ENCODE assay signal across 21 mouse cellular contexts in genomic region chr4:87939474-87940154, GRCm38 (mm10).
A peak's percentile ranks its signal among the peaks of the same experiment; 100 is the strongest.
DNase-seq lines count a peak whose midpoint lies in the region; ATAC-seq lines count a peak whose summit lies in the region.
"Had no signal": no experiment of that assay in that cellular context is flagged by ENCODE, and none has a peak within 500 bp of the region (broad histone marks: within the 10 kb centered on the region; RNA-seq: fewer than 3 reads in every experiment).

No protein-coding gene starts in this region.

- no peaks in the 10 kb centered on the region for H3K36me3 ChIP-seq in kidney, embryonic 14.5 days (ENCODE audit: control insufficient read depth, insufficient read depth, low read length)
- H3K36me3 ChIP-seq in kidney, embryonic 16.5 days (ENCODE audit: insufficient read depth, low read length): no peaks in the 10 kb centered on the region
- H3K36me3 ChIP-seq: embryonic facial prominence, embryonic 13.5 days; embryonic facial prominence, embryonic 15.5 days; forebrain, embryonic 10.5 days; forebrain, embryonic 12.5 days had no signal

- no peak overlapping the region for H3K4me3 ChIP-seq in kidney, embryonic 14.5 days (ENCODE audit: low read length)
- H3K4me3 ChIP-seq in kidney, embryonic 16.5 days (ENCODE audit: low read length): no peak overlapping the region
- H3K4me3 ChIP-seq: embryonic facial prominence, embryonic 13.5 days; embryonic facial prominence, embryonic 15.5 days; erythroblast, embryonic 14.5 days; forebrain, embryonic 10.5 days; forebrain, embryonic 12.5 days had no signal

- no peak overlapping the region for H3K4me2 ChIP-seq in kidney, embryonic 14.5 days (replicated peaks; ENCODE audit: low read depth, low read length)
- no peak overlapping the region for H3K4me2 ChIP-seq in kidney, embryonic 16.5 days (replicated peaks; ENCODE audit: low read depth, low read length)
- H3K4me2 ChIP-seq: embryonic facial prominence, embryonic 13.5 days; embryonic facial prominence, embryonic 15.5 days; forebrain, embryonic 12.5 days had no signal

- H3K4me1 ChIP-seq in kidney, embryonic 14.5 days (ENCODE audit: control insufficient read depth, insufficient read depth, low read length): peaks cover 3% of the 10 kb centered on the region; the same call in 1 of the 2 replicates
- H3K4me1 ChIP-seq in kidney, embryonic 16.5 days (ENCODE audit: insufficient read depth, low read length): 0 out of 2 replicates have a peak, but pooled peaks cover 5% of the 10 kb centered on the region

- H3K9ac ChIP-seq in kidney, embryonic 14.5 days (ENCODE audit: low read depth, low read length): no peak overlapping the region
- no peak overlapping the region for H3K9ac ChIP-seq in kidney, embryonic 16.5 days (replicated peaks; ENCODE audit: low read length)
- H3K9ac ChIP-seq: embryonic facial prominence, embryonic 13.5 days; embryonic facial prominence, embryonic 15.5 days; forebrain, embryonic 12.5 days had no signal

- no peak for DNase-seq in kidney, adult 9 months
- DNase-seq in kidney, postnatal 14 days: no peak
- DNase-seq: adrenal gland, adult 2 months; adrenal gland, postnatal 10 days; adrenal gland, postnatal 25 days; cerebellum, adult 11 months; cerebellum, adult 18-20 months; cerebellum, adult 8-10 months; cerebellum, adult 9-11 months; cerebellum, postnatal 14 days; cerebellum, postnatal 36 days; embryo, embryonic 11 days had no signal

- no peak overlapping the region for H3K27ac ChIP-seq in kidney, embryonic 14.5 days (ENCODE audit: low read depth, low read length)
- no peak overlapping the region for H3K27ac ChIP-seq in kidney, embryonic 16.5 days (ENCODE audit: low read length)
- H3K27ac ChIP-seq: embryonic facial prominence, embryonic 13.5 days; embryonic facial prominence, embryonic 15.5 days; forebrain, embryonic 10.5 days; forebrain, embryonic 12.5 days had no signal

- ATAC-seq in kidney, embryonic 14.5 days (ENCODE audit: low FRiP score, low TSS enrichment): peak; percentile 90
- peak; percentile 70; the same call in 1 of the 2 replicates for ATAC-seq in kidney, embryonic 16.5 days (ENCODE audit: low FRiP score, low TSS enrichment)
- ATAC-seq: forebrain, embryonic 14.5 days; forebrain, embryonic 16.5 days had no signal

- no peaks in the 10 kb centered on the region for H3K27me3 ChIP-seq in kidney, embryonic 14.5 days (ENCODE audit: control insufficient read depth, insufficient read depth, low read length)
- no peaks in the 10 kb centered on the region for H3K27me3 ChIP-seq in kidney, embryonic 16.5 days (ENCODE audit: insufficient read depth, low read length)
- H3K27me3 ChIP-seq: embryonic facial prominence, embryonic 13.5 days; embryonic facial prominence, embryonic 15.5 days; forebrain, embryonic 12.5 days had no signal

- WGBS in kidney, embryonic 14.5 days: 71% methylated on average over 7 of the region's 7 CpGs
- 56% methylated on average over 7 of the region's 7 CpGs for WGBS in kidney, embryonic 16.5 days

- H3K9me3 ChIP-seq in kidney, embryonic 14.5 days (ENCODE audit: control insufficient read depth, low read length): no peaks in the 10 kb centered on the region
- no peaks in the 10 kb centered on the region for H3K9me3 ChIP-seq in kidney, embryonic 16.5 days (ENCODE audit: low read length)
- H3K9me3 ChIP-seq: embryonic facial prominence, embryonic 13.5 days; embryonic facial prominence, embryonic 15.5 days; forebrain, embryonic 10.5 days; forebrain, embryonic 12.5 days had no signal
